In genomic region chr11:87779392-87779791, GRCm38 (mm10) we compare ENCODE assay signal across 28 mouse cellular contexts. TPM values are rescaled to one million over a fixed set of nuclear protein-coding genes. Genes with fewer than 3 reads are reported as not detected.
A peak's percentile ranks its signal among the peaks of the same experiment; 100 is the strongest.
DNase-seq lines count a peak whose midpoint lies in the region; ATAC-seq lines count a peak whose summit lies in the region.
"Had no signal": no experiment of that assay in that cellular context is flagged by ENCODE, and none has a peak within 500 bp of the region (broad histone marks: within the 10 kb centered on the region; RNA-seq: fewer than 3 reads in every experiment).

No protein-coding gene starts in this region.

- no peak overlapping the region for H3K4me3 ChIP-seq in forebrain, embryonic 13.5 days
- H3K4me3 ChIP-seq in forebrain, embryonic 11.5 days (ENCODE audit: low read depth, low read length): no peak overlapping the region
- no peak overlapping the region for H3K4me3 ChIP-seq in neural tube, embryonic 15.5 days (replicated peaks)

- peaks cover 7% of the 10 kb centered on the region; the same call in 1 of the 2 replicates for H3K27me3 ChIP-seq in forebrain, embryonic 13.5 days
- peaks cover 2% of the 10 kb centered on the region; the same call in 1 of the 2 replicates for H3K27me3 ChIP-seq in forebrain, embryonic 11.5 days (ENCODE audit: control insufficient read depth, insufficient read depth, low read length)
- peaks cover 8% of the 10 kb centered on the region; the same call in 1 of the 2 replicates for H3K27me3 ChIP-seq in neural tube, embryonic 15.5 days (replicated peaks)
- H3K27me3 ChIP-seq: CH12.LX; limb, embryonic 15.5 days had no signal

- no peak overlapping the region for H3K27ac ChIP-seq in forebrain, embryonic 13.5 days
- no peak overlapping the region for H3K27ac ChIP-seq in forebrain, embryonic 11.5 days (ENCODE audit: low read depth, low read length)
- no peak overlapping the region for H3K27ac ChIP-seq in neural tube, embryonic 15.5 days (replicated peaks)
- H3K27ac ChIP-seq: heart, embryonic 13.5 days; hindbrain, embryonic 14.5 days; limb, embryonic 15.5 days; liver, embryonic 14.5 days had no signal

- 0 out of 2 replicates have a peak overlapping the region, but pooled peaks have one; percentile 63 for H3K4me2 ChIP-seq in forebrain, embryonic 13.5 days
- H3K4me2 ChIP-seq in forebrain, embryonic 11.5 days (ENCODE audit: low read depth, low read length, severe bottlenecking): no peak overlapping the region; the same call in 1 of the 2 replicates
- no peak overlapping the region for H3K4me2 ChIP-seq in neural tube, embryonic 15.5 days

- ATAC-seq in forebrain, embryonic 13.5 days: no peak
- ATAC-seq in forebrain, embryonic 11.5 days (replicated peaks; ENCODE audit: low FRiP score): no peak
- peak; percentile 43 for ATAC-seq in common myeloid progenitor, adult 5-6 weeks (replicated peaks; ENCODE audit: low read depth, poor library complexity, severe bottlenecking)
- no peak for ATAC-seq in neural tube, embryonic 15.5 days (ENCODE audit: low FRiP score)
- ATAC-seq: activated CD4-positive, CD25-positive, alpha-beta regulatory T cell, adult 4 months; inflammation-experienced regulatory T-cells, adult 6 months had no signal

- peaks cover 47% of the 10 kb centered on the region for H3K36me3 ChIP-seq in forebrain, embryonic 13.5 days (ENCODE audit: poor library complexity, severe bottlenecking)
- no peaks in the 10 kb centered on the region for H3K36me3 ChIP-seq in forebrain, embryonic 11.5 days (ENCODE audit: control insufficient read depth, insufficient read depth, low read length)
- H3K36me3 ChIP-seq in neural tube, embryonic 15.5 days: peaks cover 52% of the 10 kb centered on the region
- H3K36me3 ChIP-seq: embryonic facial prominence, embryonic 10.5 days; heart, embryonic 13.5 days; limb, embryonic 15.5 days had no signal

- 81% methylated on average over 4 of the region's 4 CpGs for WGBS in forebrain, embryonic 13.5 days
- WGBS in forebrain, embryonic 11.5 days: 81% methylated on average over 4 of the region's 4 CpGs
- 83% methylated on average over 4 of the region's 4 CpGs for WGBS in neural tube, embryonic 15.5 days

- DNase-seq in adrenal gland, postnatal 36 days: peak; percentile 26 to 37
- no peak for DNase-seq in adrenal gland, postnatal 25 days
- no peak for DNase-seq in forebrain, embryonic 11.5 days (ENCODE audit: low spot score)
- peak; percentile 48 for DNase-seq in 416B (ENCODE audit: low read depth)
- no peak for DNase-seq in frontal cortex, adult 2 months (ENCODE audit: extremely low spot score in 1 of 2, low spot score in 1 of 2)
- DNase-seq: B cell, adult 2 months; heart, postnatal 14 days; kidney, adult 18-20 months; kidney, postnatal 10 days; left cerebral cortex, postnatal 4 days; lung, embryonic 14.5 days; right cerebral cortex, adult 18-20 months; right cerebral cortex, postnatal 4 days; thymus, adult 18-20 months; thymus, postnatal 4 days had no signal

- H3K9me3 ChIP-seq in forebrain, embryonic 13.5 days (replicated peaks): no peaks in the 10 kb centered on the region
- H3K9me3 ChIP-seq in forebrain, embryonic 11.5 days (ENCODE audit: control insufficient read depth, low read length): no peaks in the 10 kb centered on the region
- H3K9me3 ChIP-seq in neural tube, embryonic 15.5 days (replicated peaks): no peaks in the 10 kb centered on the region
- H3K9me3 ChIP-seq: embryonic facial prominence, embryonic 10.5 days; heart, embryonic 13.5 days; limb, embryonic 15.5 days had no signal

- peaks cover 14% of the 10 kb centered on the region; the same call in 1 of the 2 replicates for H3K4me1 ChIP-seq in forebrain, embryonic 13.5 days
- H3K4me1 ChIP-seq in forebrain, embryonic 11.5 days (replicated peaks; ENCODE audit: control insufficient read depth, insufficient read depth, low read length): peaks cover 5% of the 10 kb centered on the region; the same call in 1 of the 2 replicates
- peaks cover 8% of the 10 kb centered on the region; the same call in 1 of the 2 replicates for H3K4me1 ChIP-seq in neural tube, embryonic 15.5 days

- no peak overlapping the region for H3K9ac ChIP-seq in forebrain, embryonic 13.5 days
- no peak overlapping the region for H3K9ac ChIP-seq in forebrain, embryonic 11.5 days (ENCODE audit: low read length)
- no peak overlapping the region for H3K9ac ChIP-seq in neural tube, embryonic 15.5 days (replicated peaks)
- H3K9ac ChIP-seq: limb, embryonic 15.5 days; liver, embryonic 14.5 days had no signal

RNA-seq across cellular contexts. Expression of gene Mpo, which starts 14.0 kb away (rescaled TPM):
- total RNA-seq in adrenal gland, postnatal 36 days (2021): under 1 TPM in 1 of 2 experiments, not detected in 1; 0.40 TPM
- total RNA-seq in adrenal gland, postnatal 25 days (2021): not detected in 2 replicates
- polyA plus RNA-seq in forebrain, embryonic 13.5 days (2015; fragmentation: Nextera tagmentation; extraction: Ambion mirVana): 0.17 and 0.44 TPM in 2 replicates
- 3.6 and 3.9 TPM in 2 replicates for polyA plus RNA-seq in forebrain, embryonic 11.5 days (2014; fragmentation: Nextera tagmentation; extraction: Ambion mirVana)
- 1,506 and 1,797 TPM in 2 replicates for total RNA-seq in common myeloid progenitor, adult 5-6 weeks (2017)
- polyA plus RNA-seq in frontal cortex, adult 2 months (2012; rRNA removed): 0.34 TPM in 1 of 2 replicates, not detected in the other
- 0.51 and 2.5 TPM in 2 replicates for polyA plus RNA-seq in neural tube, embryonic 15.5 days (2015; fragmentation: Nextera tagmentation; extraction: Ambion mirVana)
- total RNA-seq: CH12.LX; gastrocnemius, adult 8-10 months; midbrain, postnatal 0 days had no signal
- polyA plus RNA-seq: activated CD4-positive, CD25-positive, alpha-beta regulatory T cell, adult 4 months; inflammation-experienced regulatory T-cells, adult 6 months; midbrain, postnatal 0 days had no signal

RNA-seq across cellular contexts. Expression of gene Tspoap1, which starts 19.1 kb away (rescaled TPM):
- total RNA-seq in adrenal gland, postnatal 36 days (2021): 1 to 10 TPM; 3.5 to 5.0 TPM
- 7.4 and 9.4 TPM in 2 replicates for total RNA-seq in adrenal gland, postnatal 25 days (2021)
- polyA plus RNA-seq in forebrain, embryonic 13.5 days (2015; fragmentation: Nextera tagmentation; extraction: Ambion mirVana): 20.7 and 29.1 TPM in 2 replicates
- polyA plus RNA-seq in forebrain, embryonic 11.5 days (2014; fragmentation: Nextera tagmentation; extraction: Ambion mirVana): 18.8 and 19.9 TPM in 2 replicates
- 8.4 and 12.0 TPM in 2 replicates for total RNA-seq in common myeloid progenitor, adult 5-6 weeks (2017)
- 294 and 326 TPM in 2 replicates for polyA plus RNA-seq in frontal cortex, adult 2 months (2012; rRNA removed)
- polyA plus RNA-seq in neural tube, embryonic 15.5 days (2015; fragmentation: Nextera tagmentation; extraction: Ambion mirVana): 34.5 and 43.8 TPM in 2 replicates
- total RNA-seq: gastrocnemius, adult 8-10 months had no signal

RNA-seq across cellular contexts. Expression of gene Supt4a, which starts 42.0 kb away (rescaled TPM):
- total RNA-seq in adrenal gland, postnatal 36 days (2021): 10 to 100 TPM; 60.5 to 90.0 TPM
- 59.0 and 84.6 TPM in 2 replicates for total RNA-seq in adrenal gland, postnatal 25 days (2021)
- 168 and 177 TPM in 2 replicates for polyA plus RNA-seq in forebrain, embryonic 13.5 days (2015; fragmentation: Nextera tagmentation; extraction: Ambion mirVana)
- 132 and 133 TPM in 2 replicates for polyA plus RNA-seq in forebrain, embryonic 11.5 days (2014; fragmentation: Nextera tagmentation; extraction: Ambion mirVana)
- total RNA-seq in common myeloid progenitor, adult 5-6 weeks (2017): 68.7 and 71.2 TPM in 2 replicates
- 146 and 148 TPM in 2 replicates for polyA plus RNA-seq in frontal cortex, adult 2 months (2012; rRNA removed)
- 129 and 144 TPM in 2 replicates for polyA plus RNA-seq in neural tube, embryonic 15.5 days (2015; fragmentation: Nextera tagmentation; extraction: Ambion mirVana)

RNA-seq across cellular contexts. Expression of gene Lpo, which starts 48.7 kb away (rescaled TPM):
- total RNA-seq in adrenal gland, postnatal 36 days (2021): not detected
- total RNA-seq in adrenal gland, postnatal 25 days (2021): not detected in 2 replicates
- polyA plus RNA-seq in forebrain, embryonic 13.5 days (2015; fragmentation: Nextera tagmentation; extraction: Ambion mirVana): 0.18 and 0.26 TPM in 2 replicates
- polyA plus RNA-seq in forebrain, embryonic 11.5 days (2014; fragmentation: Nextera tagmentation; extraction: Ambion mirVana): 0.28 and 1.0 TPM in 2 replicates
- not detected in 2 replicates for total RNA-seq in common myeloid progenitor, adult 5-6 weeks (2017)
- 0.42 and 0.63 TPM in 2 replicates for polyA plus RNA-seq in frontal cortex, adult 2 months (2012; rRNA removed)
- 1.0 and 2.7 TPM in 2 replicates for polyA plus RNA-seq in neural tube, embryonic 15.5 days (2015; fragmentation: Nextera tagmentation; extraction: Ambion mirVana)
- total RNA-seq: CH12.LX; gastrocnemius, adult 8-10 months had no signal
- polyA plus RNA-seq: activated CD4-positive, CD25-positive, alpha-beta regulatory T cell, adult 4 months; heart, embryonic 13.5 days; inflammation-experienced regulatory T-cells, adult 6 months; lung, embryonic 14.5 days had no signal

Comparison
In these comparisons a context has a peak if more than half of its experiments do, and no peak if none do; other contexts are left out.
1. DNase-seq: peak in adrenal gland, postnatal 36 days (2 of 2) and 416B (single experiment); none in adrenal gland, postnatal 25 days (single experiment), forebrain, embryonic 11.5 days (single experiment) and frontal cortex, adult 2 months (0 of 2).